Mouse (Mus musculus): ENCODE results near the gene Arsb. TPM values are rescaled to one million over a fixed set of nuclear protein-coding genes. Genes with fewer than 3 reads are reported as not detected.

The Arsb gene
- total RNA-seq, 2 experiments from 2014 or later: 87.0 to 95.3 TPM

- TF ChIP-seq CTCF (conservative IDR thresholded peaks at IDR 0.05): no peak
- Histone ChIP-seq H3K27ac (no peak overlapping the region), H3K4me3 (no peak overlapping the region)
- no peak for DNase-seq (ENCODE audit: low spot score in 2 of 2)
Measured at GRCm38 (mm10) chr13:93936455-93936854, 165.0 kb downstream of the Arsb start.

GRCm38 (mm10) chr13:93938118-93938517, 166.7 kb downstream of the Arsb start:
- no peak for DNase-seq (ENCODE audit: low spot score in 2 of 2)
- H3K27ac ChIP-seq: no peak overlapping the region
- TF ChIP-seq CTCF (conservative IDR thresholded peaks at IDR 0.05): no peak
- H3K4me3 ChIP-seq: no peak overlapping the region

GRCm38 (mm10) chr13:93939363-93940127, 168.1 kb downstream of the Arsb start:
- Histone ChIP-seq H3K4me3 (no peak overlapping the region), H3K27ac (peak overlapping the region; percentile 52; the same call in 1 of the 2 replicates)
- DNase-seq (ENCODE audit: low spot score in 2 of 2): no peak
- no peak for TF ChIP-seq CTCF (conservative IDR thresholded peaks at IDR 0.05)

GRCm38 (mm10) chr13:93940742-93941531, 169.5 kb downstream of the Arsb start:
- DNase-seq (ENCODE audit: low spot score in 2 of 2): no peak
- Histone ChIP-seq H3K4me3 (no peak overlapping the region; the same call in 1 of the 2 replicates), H3K27ac (peak overlapping the region; percentile 59; the same call in 1 of the 2 replicates)
- TF ChIP-seq CTCF (conservative IDR thresholded peaks at IDR 0.05): no peak

- no peak overlapping the region for H3K27ac ChIP-seq
- no peak for TF ChIP-seq CTCF (conservative IDR thresholded peaks at IDR 0.05)
- DNase-seq (ENCODE audit: low spot score in 2 of 2): no peak
- H3K4me3 ChIP-seq: no peak overlapping the region
Measured at GRCm38 (mm10) chr13:93950996-93951395, 179.6 kb downstream of the Arsb start.

GRCm38 (mm10) chr13:93951555-93951954, 180.1 kb downstream of the Arsb start:
- Histone ChIP-seq H3K27ac (no peak overlapping the region), H3K4me3 (no peak overlapping the region)
- TF ChIP-seq CTCF (conservative IDR thresholded peaks at IDR 0.05): no peak
- no peak for DNase-seq (ENCODE audit: low spot score in 2 of 2)

GRCm38 (mm10) chr13:93952466-93952865, 181.0 kb downstream of the Arsb start:
- no peak for DNase-seq (ENCODE audit: low spot score in 2 of 2)
- H3K27ac ChIP-seq: no peak overlapping the region
- TF ChIP-seq CTCF (conservative IDR thresholded peaks at IDR 0.05): no peak
- no peak overlapping the region for H3K4me3 ChIP-seq

GRCm38 (mm10) chr13:93957907-93958306, 186.5 kb downstream of the Arsb start:
- Histone ChIP-seq H3K27ac (no peak overlapping the region), H3K4me3 (no peak overlapping the region)
- DNase-seq (ENCODE audit: low spot score in 2 of 2): no peak
- no peak for TF ChIP-seq CTCF (conservative IDR thresholded peaks at IDR 0.05)

- Histone ChIP-seq H3K4me3 (no peak overlapping the region), H3K27ac (peak overlapping the region; percentile 77)
- TF ChIP-seq CTCF (conservative IDR thresholded peaks at IDR 0.05): no peak
- DNase-seq (ENCODE audit: low spot score in 2 of 2): no peak
Measured at GRCm38 (mm10) chr13:93966271-93966670, 194.8 kb downstream of the Arsb start.

GRCm38 (mm10) chr13:93967138-93967537, 195.7 kb downstream of the Arsb start:
- H3K27ac ChIP-seq: peak overlapping the region; percentile 77
- no peak overlapping the region for H3K4me3 ChIP-seq
- DNase-seq (ENCODE audit: low spot score in 2 of 2): peak; percentile 49 to 62
- no peak for TF ChIP-seq CTCF (conservative IDR thresholded peaks at IDR 0.05)

GRCm38 (mm10) chr13:93970115-93970514, 198.7 kb downstream of the Arsb start:
- no peak for TF ChIP-seq CTCF (conservative IDR thresholded peaks at IDR 0.05)
- DNase-seq (ENCODE audit: low spot score in 2 of 2): no peak
- Histone ChIP-seq H3K27ac (no peak overlapping the region), H3K4me3 (no peak overlapping the region)

- no peak for TF ChIP-seq CTCF (conservative IDR thresholded peaks at IDR 0.05)
- DNase-seq (ENCODE audit: low spot score in 2 of 2): no peak
- H3K27ac ChIP-seq: no peak overlapping the region
- no peak overlapping the region for H3K4me3 ChIP-seq
Measured at GRCm38 (mm10) chr13:93972423-93972822, 201.0 kb downstream of the Arsb start.

GRCm38 (mm10) chr13:93975668-93976067, 204.2 kb downstream of the Arsb start:
- no peak overlapping the region for H3K27ac ChIP-seq
- H3K4me3 ChIP-seq: no peak overlapping the region
- TF ChIP-seq CTCF (conservative IDR thresholded peaks at IDR 0.05): no peak
- DNase-seq (ENCODE audit: low spot score in 2 of 2): no peak

Measured in layer of hippocampus, adult 2 months (tissue).